Mouse (Mus musculus): Measurements from ENCODE around the gene Zfp629. TPM values are rescaled to one million over a fixed set of nuclear protein-coding genes. Genes with fewer than 3 reads are reported as not detected.
"Not testable (repeated sequence)": the region's sequence is repeated elsewhere in the genome, so short reads cannot be mapped to it uniquely, and the experiment has no call there.

Zfp629 gene
- total RNA-seq, 2 experiments from 2014 or later, result 24.5 to 26.2 TPM

GRCm38 (mm10) chr7:127642254-127642653, 26.7 kb upstream of the Zfp629 start:
- no peak for DNase-seq (ENCODE audit: extremely low spot score in 1 of 2, low spot score in 2 of 2)
- intact Hi-C loops (cut with DNase I), result no loop called here
- H3K4me3 ChIP-seq, result no peak overlapping the region
- no peak overlapping the region for H3K27ac ChIP-seq
- no peak; the same call in 1 of the 2 replicates for TF ChIP-seq CTCF (IDR thresholded peaks at IDR 0.05)

DNA sequence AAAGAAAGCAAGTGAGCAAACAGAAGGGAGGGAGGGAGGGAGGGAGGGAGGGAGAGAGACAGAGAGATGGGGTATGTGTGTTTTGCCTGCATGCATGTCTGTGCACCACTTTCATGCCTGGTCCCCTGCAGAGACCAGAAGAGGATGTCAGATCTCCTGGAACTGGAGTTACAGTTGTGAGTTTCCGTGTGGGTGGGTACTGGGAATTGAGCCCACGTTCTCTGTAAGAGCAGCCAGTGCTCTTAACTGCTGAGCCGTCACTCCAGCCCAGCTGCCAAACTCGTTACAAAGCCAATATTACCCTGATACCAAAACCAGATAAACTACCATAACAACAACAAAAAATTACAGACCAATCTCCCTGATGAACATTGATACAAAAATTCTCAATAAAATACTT, 25.7 kb upstream of the Zfp629 start:
- DNase-seq (ENCODE audit: extremely low spot score in 1 of 2, low spot score in 2 of 2), result no peak
- no peak overlapping the region for H3K4me3 ChIP-seq
- intact Hi-C loops (cut with DNase I), result no loop called here
- TF ChIP-seq CTCF (IDR thresholded peaks at IDR 0.05), result no peak
- no peak overlapping the region for H3K27ac ChIP-seq

DNA sequence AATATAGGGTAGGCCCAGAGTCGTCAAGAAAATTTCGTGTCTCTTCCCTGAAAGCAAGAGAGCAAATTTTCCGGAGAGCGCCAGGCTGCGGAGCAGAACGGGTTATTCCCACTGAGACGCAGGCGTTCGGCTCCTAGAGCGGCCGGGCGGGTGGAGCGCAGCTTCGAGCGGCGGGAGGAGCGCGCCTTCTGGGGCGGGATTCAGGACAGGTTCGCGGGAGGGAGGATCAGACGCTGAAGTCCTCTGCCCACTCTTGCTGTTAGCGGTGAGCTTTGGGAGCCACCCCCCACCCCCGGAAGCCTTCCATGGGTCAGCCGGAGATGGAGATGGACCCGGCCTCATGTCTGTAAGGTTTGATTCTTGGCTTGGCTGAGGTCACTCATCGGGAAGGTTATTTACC, 21.4 kb upstream of the Zfp629 start:
- H3K27ac ChIP-seq, result peak overlapping the region; percentile 66
- TF ChIP-seq CTCF (IDR thresholded peaks at IDR 0.05), result no peak
- intact Hi-C loops (cut with DNase I), result loop anchor here (5.0 kb wide), 1 partner anchor 290 kb away; the partner anchor contains the start of gene Zfp768
- H3K4me3 ChIP-seq, result peak overlapping the region; percentile 58
- DNase-seq (ENCODE audit: extremely low spot score in 1 of 2, low spot score in 2 of 2), result peak; percentile 77 to 79

DNA sequence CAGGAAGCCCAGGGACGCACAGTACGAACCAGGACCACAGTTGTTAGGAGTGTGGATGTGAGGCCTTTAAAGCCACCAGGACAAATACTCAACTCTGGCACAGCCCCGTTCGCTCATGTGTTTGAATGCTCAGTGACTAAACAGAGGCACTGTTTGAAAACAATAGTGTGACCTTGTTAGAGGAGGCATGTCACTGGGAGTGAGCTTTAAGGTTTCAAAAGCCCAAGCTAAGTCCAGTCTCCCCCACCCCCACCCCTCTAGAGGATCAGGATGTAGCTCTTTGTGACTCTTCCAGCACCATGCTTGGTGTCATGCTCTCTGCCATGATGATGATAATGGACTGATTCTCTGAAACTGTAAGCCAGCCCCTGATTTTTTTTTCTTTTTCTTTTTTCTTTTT, 15.8 kb upstream of the Zfp629 start:
- no peak for DNase-seq (ENCODE audit: extremely low spot score in 1 of 2, low spot score in 2 of 2)
- TF ChIP-seq CTCF (IDR thresholded peaks at IDR 0.05), result no peak
- Histone ChIP-seq H3K4me3 (no peak overlapping the region), H3K27ac (no peak overlapping the region)
- intact Hi-C loops (cut with DNase I), result no loop called here

DNA sequence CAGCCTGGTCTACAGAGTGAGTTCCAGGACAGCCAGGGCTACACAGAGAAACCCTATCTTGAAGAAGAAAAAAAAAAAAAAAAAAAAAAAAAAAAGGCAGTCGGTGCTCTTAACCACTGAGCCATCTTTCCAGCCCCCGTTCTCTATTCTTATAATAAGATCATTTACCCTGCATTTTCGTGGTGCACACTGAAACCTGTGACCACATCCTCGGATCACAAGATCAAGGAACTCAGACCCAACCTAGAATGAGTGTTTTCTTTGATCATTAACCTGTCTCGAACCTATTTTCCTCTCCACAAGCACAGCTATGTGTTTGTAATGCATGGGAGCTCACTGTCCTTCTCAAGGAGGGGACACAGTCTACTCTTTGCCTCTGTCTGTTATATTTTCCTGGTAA, 13.0 kb upstream of the Zfp629 start:
- DNase-seq (ENCODE audit: extremely low spot score in 1 of 2, low spot score in 2 of 2), result no peak
- no peak for TF ChIP-seq CTCF (IDR thresholded peaks at IDR 0.05)
- intact Hi-C loops (cut with DNase I), result no loop called here
- Histone ChIP-seq H3K27ac (no peak overlapping the region), H3K4me3 (no peak overlapping the region)

- Histone ChIP-seq H3K27ac (no peak overlapping the region), H3K4me3 (no peak overlapping the region)
- DNase-seq (ENCODE audit: extremely low spot score in 1 of 2, low spot score in 2 of 2), result no peak
- TF ChIP-seq CTCF (IDR thresholded peaks at IDR 0.05), result no peak
- intact Hi-C loops (cut with DNase I), result no loop called here
Measured at GRCm38 (mm10) chr7:127626471-127626870, 10.9 kb upstream of the Zfp629 start.

DNA sequence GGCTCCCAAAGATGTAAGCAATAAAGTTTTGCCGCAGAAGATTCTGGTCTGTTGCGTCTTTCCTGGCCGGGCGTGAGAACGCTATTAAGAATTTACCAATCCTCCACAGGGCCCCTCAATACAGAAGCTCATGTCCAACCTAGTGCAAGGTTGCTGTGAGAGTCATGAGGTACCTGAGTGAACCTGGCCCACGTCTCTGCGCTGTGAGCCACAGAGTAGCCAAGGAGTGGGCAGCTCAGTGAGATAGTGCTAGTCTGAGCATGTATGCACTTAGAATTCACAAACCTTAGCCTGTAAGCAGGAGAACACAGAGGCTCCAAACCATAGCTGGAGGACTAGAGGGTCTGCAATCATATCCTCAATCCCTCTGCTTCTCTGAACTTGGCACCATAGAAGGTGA, 10.4 kb upstream of the Zfp629 start:
- TF ChIP-seq CTCF (IDR thresholded peaks at IDR 0.05), result no peak
- H3K4me3 ChIP-seq, result no peak overlapping the region
- no peak for DNase-seq (ENCODE audit: extremely low spot score in 1 of 2, low spot score in 2 of 2)
- intact Hi-C loops (cut with DNase I), result no loop called here
- H3K27ac ChIP-seq, result no peak overlapping the region

DNA sequence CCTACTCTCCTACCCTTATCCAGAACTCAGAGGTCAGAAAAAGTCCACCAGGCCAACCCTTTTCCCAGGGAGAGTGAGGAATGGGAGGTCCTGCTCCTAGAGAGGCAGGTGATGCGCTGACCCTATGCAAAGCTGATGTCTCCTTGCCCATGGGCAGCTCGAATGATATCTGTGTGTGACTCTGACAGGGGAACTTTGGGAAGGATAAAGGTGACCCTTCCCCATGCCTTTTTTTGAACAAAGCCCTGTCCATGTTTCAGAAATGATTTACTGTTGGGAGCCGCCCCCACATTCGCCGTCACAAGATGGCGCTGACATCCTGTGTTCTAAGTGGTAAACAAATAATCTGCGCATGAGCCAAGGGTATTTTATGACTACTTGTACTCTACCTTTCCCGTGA, 2.8 kb upstream of the Zfp629 start:
- H3K27ac ChIP-seq; DNase-seq (ENCODE audit: extremely low spot score in 1 of 2, low spot score in 2 of 2); intact Hi-C loops (cut with DNase I); H3K4me3 ChIP-seq: not testable (repeated sequence)

DNA sequence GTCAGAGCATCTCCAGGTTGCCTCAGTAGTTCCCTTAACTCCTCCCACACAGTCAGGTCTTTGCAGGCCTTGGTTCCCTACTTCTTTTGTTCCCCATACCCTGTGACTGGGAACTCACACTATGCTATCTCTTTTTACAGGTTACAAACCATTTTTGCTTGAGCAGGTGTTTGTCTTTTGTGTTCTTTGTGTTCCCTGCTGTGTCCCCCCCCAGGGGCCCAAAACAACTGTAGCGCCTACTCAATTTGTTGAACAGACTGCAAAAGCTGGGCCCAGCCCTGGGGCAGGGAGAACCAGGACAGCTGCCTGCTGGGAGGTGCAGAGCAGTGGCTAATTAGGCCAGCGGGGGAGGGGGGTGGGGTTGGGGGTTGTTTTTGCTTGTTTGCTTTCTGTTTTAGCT, 2.4 kb upstream of the Zfp629 start:
- no peak for DNase-seq (ENCODE audit: extremely low spot score in 1 of 2, low spot score in 2 of 2)
- TF ChIP-seq CTCF (IDR thresholded peaks at IDR 0.05), result no peak
- Histone ChIP-seq H3K4me3 (no peak overlapping the region), H3K27ac (no peak overlapping the region)
- intact Hi-C loops (cut with DNase I), result no loop called here

DNA sequence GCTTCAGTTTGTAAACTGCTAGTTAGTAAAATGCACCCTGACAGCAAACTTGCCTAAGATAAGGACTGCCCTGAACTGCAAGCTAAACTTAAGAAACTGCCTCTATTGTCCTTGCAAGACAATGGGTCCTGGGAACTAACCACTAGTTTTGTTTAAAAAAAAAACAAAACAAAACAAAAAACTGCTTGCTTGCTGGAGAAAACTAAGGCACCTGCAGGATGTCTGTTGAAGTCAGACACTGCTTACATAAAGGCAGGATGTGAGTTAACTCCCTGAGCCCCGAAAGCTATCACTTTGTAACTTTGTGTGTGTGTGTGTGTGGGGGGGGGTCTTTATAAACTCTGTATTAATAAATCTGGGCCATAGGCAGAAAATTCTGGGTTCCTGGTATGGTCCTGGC, 1.3 kb upstream of the Zfp629 start:
- no peak for TF ChIP-seq CTCF (IDR thresholded peaks at IDR 0.05)
- intact Hi-C loops (cut with DNase I), result no loop called here
- H3K4me3 ChIP-seq, result no peak overlapping the region
- DNase-seq (ENCODE audit: extremely low spot score in 1 of 2, low spot score in 2 of 2), result no peak
- no peak overlapping the region for H3K27ac ChIP-seq

- TF ChIP-seq CTCF (IDR thresholded peaks at IDR 0.05), result no peak
- Histone ChIP-seq H3K4me3 (no peak overlapping the region), H3K27ac (no peak overlapping the region)
- intact Hi-C loops (cut with DNase I), result no loop called here
- no peak for DNase-seq (ENCODE audit: extremely low spot score in 1 of 2, low spot score in 2 of 2)
Measured at GRCm38 (mm10) chr7:127616336-127616735, 739 bp upstream of the Zfp629 start.

DNA sequence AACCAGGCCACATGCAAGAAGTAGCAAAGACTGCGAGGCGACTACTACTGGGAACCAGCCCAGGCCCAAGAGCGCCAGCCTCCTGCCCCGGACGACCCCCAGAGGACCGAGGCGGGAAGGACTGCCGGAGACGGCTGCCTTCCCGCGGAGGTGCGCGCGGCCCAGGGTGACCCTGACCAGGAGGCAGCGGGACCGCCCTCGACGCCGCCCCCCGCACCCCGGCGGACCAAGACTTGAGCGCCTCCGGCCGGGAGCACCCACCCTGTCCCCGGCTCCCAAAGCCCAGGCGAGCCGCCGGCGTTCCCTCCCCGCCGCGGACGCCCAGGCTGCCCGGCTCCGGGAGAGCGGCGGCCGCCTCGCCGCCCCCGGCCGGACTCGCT, 1.1 kb downstream of the Zfp629 start:
- H3K27ac ChIP-seq, result peak overlapping the region; percentile 91
- TF ChIP-seq CTCF (IDR thresholded peaks at IDR 0.05), result no peak
- peak overlapping the region; percentile 98 for H3K4me3 ChIP-seq
- peak in 1 of 2 experiments; percentile 47 for DNase-seq (ENCODE audit: extremely low spot score in 1 of 2, low spot score in 2 of 2)
- intact Hi-C loops (cut with DNase I), result no loop called here

GRCm38 (mm10) chr7:127614091-127614490, 1.5 kb downstream of the Zfp629 start:
- no peak for DNase-seq (ENCODE audit: extremely low spot score in 1 of 2, low spot score in 2 of 2)
- H3K4me3 ChIP-seq, result peak overlapping the region; percentile 98
- intact Hi-C loops (cut with DNase I), result no loop called here
- H3K27ac ChIP-seq, result peak overlapping the region; percentile 91; the same call in 1 of the 2 replicates
- TF ChIP-seq CTCF (IDR thresholded peaks at IDR 0.05), result no peak

GRCm38 (mm10) chr7:127613501-127613900, 2.1 kb downstream of the Zfp629 start:
- no peak overlapping the region; the same call in 1 of the 2 replicates for H3K4me3 ChIP-seq
- DNase-seq (ENCODE audit: extremely low spot score in 1 of 2, low spot score in 2 of 2), result no peak

More at GRCm38 (mm10) chr7:127613501-127613900, 2.1 kb downstream of the Zfp629 start:
- no peak overlapping the region for H3K27ac ChIP-seq
- no peak for TF ChIP-seq CTCF (IDR thresholded peaks at IDR 0.05)
- intact Hi-C loops (cut with DNase I), result no loop called here

Measured in left cerebral cortex, adult 2 months (tissue).